Mouse (Mus musculus): ENCODE data around the gene Olfr653. TPM values are rescaled to one million over a fixed set of nuclear protein-coding genes. Genes with fewer than 3 reads are reported as not detected.

The Olfr653 gene
- polyA plus RNA-seq (2015; fragmentation: Nextera tagmentation; extraction: Ambion mirVana) = not detected in 2 replicates

DNA sequence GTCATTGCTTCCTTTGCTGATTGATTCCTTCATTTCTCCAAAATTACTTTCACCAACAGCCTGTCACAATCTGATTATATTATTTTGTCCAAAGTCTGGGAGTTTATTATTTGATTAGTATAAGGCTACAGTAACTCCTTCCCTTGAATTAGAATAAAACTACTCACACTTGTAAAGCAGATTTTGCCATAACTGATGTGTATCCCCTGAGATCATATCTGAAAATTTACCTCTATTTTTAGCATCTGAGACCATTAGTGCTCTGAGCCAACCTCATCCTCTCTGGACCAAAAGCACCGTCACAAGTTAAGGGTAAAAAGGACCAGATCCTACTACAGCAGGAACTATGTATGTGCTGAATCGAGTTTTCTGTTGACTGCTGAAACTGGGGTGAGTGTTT is at the start of gene Olfr653:
TSS of gene Olfr653 (plus strand) at position 301 of the 400 bp plus-strand sequence.
- no peak within 1 kb of the TSS for H3K4me3 ChIP-seq (replicated peaks; ENCODE audit: low read length)
- no peak within 1 kb of the TSS for H3K27ac ChIP-seq (ENCODE audit: low read length)
- no peak within 1 kb of the TSS for H3K4me2 ChIP-seq (ENCODE audit: low read length)
- no peak within 1 kb of the TSS for H3K9ac ChIP-seq (replicated peaks; ENCODE audit: low read depth, low read length)
- no peaks in the 10 kb centered on the region for H3K9me3 ChIP-seq (ENCODE audit: control insufficient read depth, low read length)
- WGBS = 78% methylated on average over 2 of the region's 2 CpGs
- no peaks in the 10 kb centered on the region for H3K36me3 ChIP-seq (ENCODE audit: control insufficient read depth, insufficient read depth)
- H3K4me1 ChIP-seq (replicated peaks; ENCODE audit: control insufficient read depth, insufficient read depth, low read length) = no peaks in the 10 kb centered on the region
- no peak for ATAC-seq
- H3K27me3 ChIP-seq (replicated peaks; ENCODE audit: control insufficient read depth, insufficient read depth, low read length) = no peaks in the 10 kb centered on the region

DNA sequence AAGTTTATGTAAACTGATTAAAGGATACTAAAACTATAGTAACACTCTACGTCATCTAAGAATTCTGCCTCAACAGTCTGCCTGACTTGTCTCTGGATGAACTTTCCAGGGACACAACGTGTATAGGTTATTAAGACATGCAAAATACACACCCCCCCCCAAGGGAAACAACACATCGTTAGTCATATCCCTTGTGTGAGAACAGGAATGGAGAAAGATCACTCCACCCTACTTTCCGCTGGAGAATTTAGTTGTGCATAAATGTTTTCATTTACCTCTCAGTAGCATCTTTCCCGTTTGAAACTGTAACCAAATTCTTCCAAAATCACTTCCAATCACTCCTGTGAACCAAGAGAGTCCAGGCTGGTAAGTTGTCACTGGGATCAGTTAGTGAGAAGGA is 27.3 kb upstream of the Olfr653 start, which contains the start of gene Olfr651:
TSS of gene Olfr651 (plus strand) at position 301 of the 400 bp plus-strand sequence.
- no peaks in the 10 kb centered on the region for H3K36me3 ChIP-seq (ENCODE audit: control insufficient read depth, insufficient read depth)
- WGBS = 70% methylated on average over 5 of the region's 5 CpGs
- no peaks in the 10 kb centered on the region for H3K4me1 ChIP-seq (replicated peaks; ENCODE audit: control insufficient read depth, insufficient read depth, low read length)
- no peak within 1 kb of the TSS for H3K4me2 ChIP-seq (ENCODE audit: low read length)
- no peak within 1 kb of the TSS for H3K9ac ChIP-seq (replicated peaks; ENCODE audit: low read depth, low read length)
- H3K9me3 ChIP-seq (ENCODE audit: control insufficient read depth, low read length) = no peaks in the 10 kb centered on the region
- H3K27ac ChIP-seq (ENCODE audit: low read length) = no peak within 1 kb of the TSS
- H3K27me3 ChIP-seq (replicated peaks; ENCODE audit: control insufficient read depth, insufficient read depth, low read length) = no peaks in the 10 kb centered on the region
- no peak for ATAC-seq
- no peak within 1 kb of the TSS for H3K4me3 ChIP-seq (replicated peaks; ENCODE audit: low read length)

DNA sequence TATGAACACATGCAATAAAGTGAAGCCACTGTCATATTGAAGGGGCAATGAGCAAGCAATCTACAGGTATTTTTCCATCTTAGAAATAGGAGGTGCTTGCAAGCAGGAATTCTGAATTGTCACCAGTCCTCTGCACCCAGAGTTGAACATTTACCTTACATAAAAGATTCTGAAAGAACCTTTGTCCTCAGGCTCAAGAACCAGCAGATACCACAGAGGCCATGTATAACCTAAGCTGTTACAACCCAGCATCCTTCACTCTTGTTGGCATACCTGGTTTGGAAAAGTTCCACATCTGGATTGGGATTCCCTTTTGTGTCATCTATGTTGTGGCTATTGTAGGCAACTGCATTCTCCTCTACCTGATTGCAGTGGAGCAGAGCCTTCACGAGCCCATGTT is 24.4 kb upstream of the Olfr653 start:
- H3K36me3 ChIP-seq (ENCODE audit: control insufficient read depth, insufficient read depth) = no peaks in the 10 kb centered on the region
- H3K9ac ChIP-seq (replicated peaks; ENCODE audit: low read depth, low read length) = no peak overlapping the region
- no peaks in the 10 kb centered on the region for H3K4me1 ChIP-seq (replicated peaks; ENCODE audit: control insufficient read depth, insufficient read depth, low read length)
- no peaks in the 10 kb centered on the region for H3K9me3 ChIP-seq (ENCODE audit: control insufficient read depth, low read length)
- H3K4me2 ChIP-seq (ENCODE audit: low read length) = no peak overlapping the region
- no peak overlapping the region for H3K4me3 ChIP-seq (replicated peaks; ENCODE audit: low read length)
- no peak for ATAC-seq
- 80% methylated on average over 1 of the region's 1 CpGs for WGBS
- no peaks in the 10 kb centered on the region for H3K27me3 ChIP-seq (replicated peaks; ENCODE audit: control insufficient read depth, insufficient read depth, low read length)
- no peak overlapping the region for H3K27ac ChIP-seq (ENCODE audit: low read length)

DNA sequence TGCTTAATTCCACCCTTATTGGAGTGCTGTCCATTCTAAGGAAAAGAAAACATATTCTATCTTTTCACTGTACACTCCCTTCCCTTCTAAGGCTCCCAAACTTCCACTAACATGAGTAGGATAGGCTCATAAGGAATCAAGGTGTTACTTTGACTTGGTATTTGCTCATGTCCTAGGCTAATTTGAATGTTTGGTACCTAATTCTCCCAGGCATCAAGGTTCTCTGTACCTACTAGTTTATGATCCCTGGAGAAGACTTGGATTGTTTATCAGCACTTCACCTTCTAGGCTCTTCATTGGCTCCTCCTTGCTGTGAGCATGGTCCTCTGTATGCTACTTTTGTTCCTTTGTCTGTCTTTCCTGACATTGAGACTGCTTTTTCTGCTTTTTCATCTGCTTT is 16.5 kb upstream of the Olfr653 start, which contains the start of gene Olfr652:
TSS of gene Olfr652 (plus strand) at position 301 of the 400 bp plus-strand sequence.
- Histone ChIP-seq H3K27ac (ENCODE audit: low read length) (no peak within 1 kb of the TSS), H3K27me3 (replicated peaks; ENCODE audit: control insufficient read depth, insufficient read depth, low read length) (no peaks in the 10 kb centered on the region), H3K4me2 (ENCODE audit: low read length) (no peak within 1 kb of the TSS), H3K9me3 (ENCODE audit: control insufficient read depth, low read length) (no peaks in the 10 kb centered on the region), H3K9ac (replicated peaks; ENCODE audit: low read depth, low read length) (no peak within 1 kb of the TSS), H3K4me3 (replicated peaks; ENCODE audit: low read length) (no peak within 1 kb of the TSS), H3K36me3 (ENCODE audit: control insufficient read depth, insufficient read depth) (no peaks in the 10 kb centered on the region), H3K4me1 (replicated peaks; ENCODE audit: control insufficient read depth, insufficient read depth, low read length) (no peaks in the 10 kb centered on the region)
- ATAC-seq = no peak

DNA sequence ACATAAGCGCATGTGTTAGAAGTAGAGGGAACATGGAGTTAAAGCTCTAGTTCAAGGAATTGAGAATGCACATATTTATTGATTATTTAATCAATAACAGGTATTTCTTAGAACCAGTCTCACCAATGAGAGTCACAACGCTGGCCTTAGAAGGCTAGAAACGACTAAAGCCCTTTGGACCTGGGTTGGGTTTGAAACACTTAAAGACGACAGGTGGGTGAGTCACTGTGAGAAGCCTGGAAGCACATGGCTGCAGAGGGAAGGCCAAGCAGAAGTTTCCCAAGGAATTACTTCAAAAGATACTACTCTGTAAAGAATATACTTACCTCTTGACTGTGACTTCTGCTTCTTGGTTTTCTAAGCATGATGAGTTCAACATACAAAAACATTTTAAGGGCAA is 3.7 kb downstream of the Olfr653 start:
- no peaks in the 10 kb centered on the region for H3K36me3 ChIP-seq (ENCODE audit: control insufficient read depth, insufficient read depth)
- no peak for ATAC-seq
- H3K9ac ChIP-seq (replicated peaks; ENCODE audit: low read depth, low read length) = no peak overlapping the region
- H3K4me3 ChIP-seq (replicated peaks; ENCODE audit: low read length) = no peak overlapping the region
- H3K27ac ChIP-seq (ENCODE audit: low read length) = no peak overlapping the region
- no peaks in the 10 kb centered on the region for H3K4me1 ChIP-seq (replicated peaks; ENCODE audit: control insufficient read depth, insufficient read depth, low read length)
- no peak overlapping the region for H3K4me2 ChIP-seq (ENCODE audit: low read length)
- H3K27me3 ChIP-seq (replicated peaks; ENCODE audit: control insufficient read depth, insufficient read depth, low read length) = no peaks in the 10 kb centered on the region
- 98% methylated on average over 4 of the region's 4 CpGs for WGBS
- no peaks in the 10 kb centered on the region for H3K9me3 ChIP-seq (ENCODE audit: control insufficient read depth, low read length)

DNA sequence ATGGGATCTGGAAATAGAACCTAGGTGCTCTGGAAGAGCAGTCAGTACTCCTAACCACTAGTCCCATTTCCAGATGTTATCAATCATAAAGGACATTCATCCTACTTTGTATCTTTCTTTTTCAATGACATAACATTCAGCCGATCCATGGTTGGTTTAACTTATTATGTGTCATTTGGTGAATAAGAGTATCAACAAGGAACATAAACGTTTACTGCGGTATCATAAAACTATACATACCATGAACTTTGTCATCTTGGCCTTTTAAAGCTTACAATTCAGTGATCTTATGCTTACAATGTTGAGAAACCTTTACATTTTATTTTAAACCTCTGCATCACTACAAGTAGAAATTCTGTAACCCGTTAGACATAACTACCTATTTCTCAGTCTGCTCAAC is 4.3 kb downstream of the Olfr653 start:
- H3K4me1 ChIP-seq (replicated peaks; ENCODE audit: control insufficient read depth, insufficient read depth, low read length) = no peaks in the 10 kb centered on the region
- no peaks in the 10 kb centered on the region for H3K9me3 ChIP-seq (ENCODE audit: control insufficient read depth, low read length)
- WGBS = 92% methylated on average over 4 of the region's 4 CpGs
- no peak overlapping the region for H3K4me2 ChIP-seq (ENCODE audit: low read length)
- no peak for ATAC-seq
- H3K27ac ChIP-seq (ENCODE audit: low read length) = no peak overlapping the region
- H3K4me3 ChIP-seq (replicated peaks; ENCODE audit: low read length) = no peak overlapping the region
- H3K36me3 ChIP-seq (ENCODE audit: control insufficient read depth, insufficient read depth) = no peaks in the 10 kb centered on the region
- H3K9ac ChIP-seq (replicated peaks; ENCODE audit: low read depth, low read length) = no peak overlapping the region
- H3K27me3 ChIP-seq (replicated peaks; ENCODE audit: control insufficient read depth, insufficient read depth, low read length) = no peaks in the 10 kb centered on the region

DNA sequence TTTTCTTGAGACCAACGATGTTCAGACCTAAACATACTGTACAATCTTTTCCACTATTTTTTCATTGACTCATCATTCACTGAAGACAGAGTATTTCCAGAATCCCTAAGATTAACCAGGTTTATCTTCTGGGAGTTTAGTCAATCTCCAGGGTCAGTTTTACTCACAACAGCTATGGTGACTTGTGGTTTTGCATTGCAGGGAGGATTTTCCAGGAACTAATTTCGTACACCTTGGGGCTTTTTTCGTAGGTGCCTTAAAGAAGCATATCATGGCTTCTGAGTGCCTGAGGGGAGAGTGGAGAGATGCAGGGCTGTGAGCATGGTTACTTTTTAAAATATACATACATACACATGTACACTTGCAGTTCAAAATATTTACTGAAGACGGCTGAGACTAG is 9.6 kb downstream of the Olfr653 start, which contains the start of gene Olfr654:
TSS of gene Olfr654 (plus strand) at position 301 of the 400 bp plus-strand sequence.
- Histone ChIP-seq H3K27ac (ENCODE audit: low read length) (no peak within 1 kb of the TSS), H3K4me1 (replicated peaks; ENCODE audit: control insufficient read depth, insufficient read depth, low read length) (no peaks in the 10 kb centered on the region), H3K4me3 (replicated peaks; ENCODE audit: low read length) (no peak within 1 kb of the TSS), H3K9ac (replicated peaks; ENCODE audit: low read depth, low read length) (no peak within 1 kb of the TSS), H3K4me2 (ENCODE audit: low read length) (no peak within 1 kb of the TSS), H3K27me3 (replicated peaks; ENCODE audit: control insufficient read depth, insufficient read depth, low read length) (no peaks in the 10 kb centered on the region), H3K36me3 (ENCODE audit: control insufficient read depth, insufficient read depth) (no peaks in the 10 kb centered on the region), H3K9me3 (ENCODE audit: control insufficient read depth, low read length) (no peaks in the 10 kb centered on the region)
- ATAC-seq = no peak
- 92% methylated on average over 4 of the region's 4 CpGs for WGBS

DNA sequence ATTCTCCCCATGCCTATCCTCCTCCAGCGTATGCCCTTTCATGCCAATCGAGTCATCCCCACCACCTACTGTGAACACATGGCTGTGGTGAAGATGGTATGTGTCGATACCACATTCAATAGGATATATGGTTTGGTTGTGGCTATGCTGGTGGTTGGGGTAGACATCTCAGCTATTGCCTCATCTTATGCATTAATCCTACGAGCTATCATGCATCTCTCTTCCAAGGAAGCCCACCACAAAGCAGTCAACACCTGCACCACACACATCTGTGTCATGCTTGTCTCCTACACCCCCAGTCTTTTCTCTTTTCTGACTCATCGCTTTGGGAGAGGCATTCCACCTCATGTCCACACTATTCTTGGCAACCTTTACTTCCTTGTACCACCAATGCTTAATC is 11.2 kb downstream of the Olfr653 start:
- Histone ChIP-seq H3K9me3 (ENCODE audit: control insufficient read depth, low read length) (no peaks in the 10 kb centered on the region), H3K9ac (replicated peaks; ENCODE audit: low read depth, low read length) (no peak overlapping the region), H3K36me3 (ENCODE audit: control insufficient read depth, insufficient read depth) (no peaks in the 10 kb centered on the region), H3K4me2 (ENCODE audit: low read length) (no peak overlapping the region), H3K27me3 (replicated peaks; ENCODE audit: control insufficient read depth, insufficient read depth, low read length) (no peaks in the 10 kb centered on the region), H3K4me1 (replicated peaks; ENCODE audit: control insufficient read depth, insufficient read depth, low read length) (no peaks in the 10 kb centered on the region), H3K4me3 (replicated peaks; ENCODE audit: low read length) (no peak overlapping the region), H3K27ac (ENCODE audit: low read length) (no peak overlapping the region)
- 89% methylated on average over 5 of the region's 5 CpGs for WGBS
- no peak for ATAC-seq

DNA sequence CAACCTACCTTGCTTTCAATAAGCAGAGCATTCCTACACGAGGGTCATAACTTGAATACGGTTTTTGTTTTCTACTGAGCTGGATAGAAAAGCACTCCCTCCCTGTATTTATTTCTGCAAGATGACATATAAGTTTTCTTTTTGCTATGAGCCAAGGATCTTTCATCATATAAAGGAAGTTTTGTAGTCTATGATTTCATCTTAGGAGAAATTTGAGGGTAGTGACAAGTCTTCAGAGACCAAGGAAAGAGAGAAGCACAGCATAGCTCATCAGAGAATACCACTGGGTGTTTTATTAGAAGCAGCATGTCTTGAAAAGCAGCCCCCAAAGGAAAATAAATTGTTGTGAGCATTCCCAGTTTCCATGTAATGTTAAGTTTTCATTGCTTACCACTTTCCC is 24.6 kb downstream of the Olfr653 start, which contains the start of gene Olfr655:
TSS of gene Olfr655 (minus strand) at position 101 of the 400 bp plus-strand sequence.
- ATAC-seq = no peak
- Histone ChIP-seq H3K4me2 (ENCODE audit: low read length) (no peak within 1 kb of the TSS), H3K27ac (ENCODE audit: low read length) (no peak within 1 kb of the TSS), H3K4me3 (replicated peaks; ENCODE audit: low read length) (no peak within 1 kb of the TSS), H3K27me3 (replicated peaks; ENCODE audit: control insufficient read depth, insufficient read depth, low read length) (no peaks in the 10 kb centered on the region), H3K9me3 (ENCODE audit: control insufficient read depth, low read length) (no peaks in the 10 kb centered on the region), H3K36me3 (ENCODE audit: control insufficient read depth, insufficient read depth) (no peaks in the 10 kb centered on the region), H3K4me1 (replicated peaks; ENCODE audit: control insufficient read depth, insufficient read depth, low read length) (no peaks in the 10 kb centered on the region), H3K9ac (replicated peaks; ENCODE audit: low read depth, low read length) (no peak within 1 kb of the TSS)
- 81% methylated on average over 2 of the region's 2 CpGs for WGBS

DNA sequence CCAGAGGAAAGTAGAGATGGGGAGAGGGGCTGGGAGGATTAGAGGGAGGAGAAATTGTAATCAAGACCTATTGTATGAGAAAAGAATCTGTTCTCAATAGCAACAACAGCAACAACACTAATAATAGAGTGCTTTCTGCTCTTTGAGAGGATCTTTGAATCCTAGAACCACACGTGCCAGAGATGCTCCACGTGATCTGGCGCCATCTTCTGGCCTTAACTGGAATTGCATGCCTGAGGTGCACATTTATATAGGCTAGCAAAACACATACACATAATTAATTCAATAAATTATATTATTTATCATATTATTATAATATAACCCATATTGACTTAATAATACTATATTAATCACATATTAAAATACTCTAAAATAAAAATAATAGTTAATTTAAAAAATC is 26.1 kb downstream of the Olfr653 start:
- Histone ChIP-seq H3K27me3 (replicated peaks; ENCODE audit: control insufficient read depth, insufficient read depth, low read length) (no peaks in the 10 kb centered on the region), H3K4me1 (replicated peaks; ENCODE audit: control insufficient read depth, insufficient read depth, low read length) (no peaks in the 10 kb centered on the region), H3K36me3 (ENCODE audit: control insufficient read depth, insufficient read depth) (no peaks in the 10 kb centered on the region), H3K9ac (replicated peaks; ENCODE audit: low read depth, low read length) (no peak overlapping the region), H3K27ac (ENCODE audit: low read length) (no peak overlapping the region), H3K4me3 (replicated peaks; ENCODE audit: low read length) (no peak overlapping the region), H3K9me3 (ENCODE audit: control insufficient read depth, low read length) (no peaks in the 10 kb centered on the region), H3K4me2 (ENCODE audit: low read length) (no peak overlapping the region)
- no peak for ATAC-seq
- WGBS = 4% methylated on average over 3 of the region's 3 CpGs
